Mouse (Mus musculus): Measurements from ENCODE around the gene Kalrn.

DNA sequence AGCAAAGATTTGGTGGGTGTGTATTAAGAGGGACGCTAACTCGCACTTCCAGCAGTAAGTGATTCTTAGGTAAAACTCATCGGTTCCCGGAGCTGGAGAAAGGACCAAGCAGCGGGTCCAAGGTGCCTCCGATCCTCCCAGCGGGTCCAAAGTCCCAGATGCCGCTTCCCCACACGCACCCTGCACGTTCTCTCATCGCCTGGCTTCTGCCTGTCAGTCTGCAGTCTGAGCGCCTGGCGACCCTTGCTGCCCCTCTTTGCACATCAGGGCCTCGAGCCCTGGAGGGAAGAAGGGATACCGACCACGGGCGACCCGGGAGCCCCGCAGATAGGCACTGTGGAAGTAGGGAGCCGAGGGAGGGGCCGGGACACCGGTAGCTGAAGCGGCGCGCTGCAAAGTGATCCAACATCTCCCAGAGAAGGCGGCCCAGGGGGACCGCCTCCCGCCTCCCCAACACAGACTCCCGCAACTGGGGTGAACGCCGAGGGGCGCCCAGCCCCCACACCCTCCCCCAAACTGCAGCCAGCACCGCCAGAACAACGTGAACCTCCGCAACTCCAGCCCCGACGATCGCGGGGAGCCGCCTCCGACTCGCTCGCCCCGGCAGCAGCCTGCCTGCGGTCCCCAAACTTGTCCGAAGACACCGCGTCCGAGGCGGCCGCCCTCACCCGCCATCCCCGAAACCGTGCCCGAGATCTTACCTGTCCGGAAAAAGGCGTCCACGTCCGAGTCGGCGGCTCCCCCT is 754 bp downstream of the Kalrn start:
- TF ChIP-seq TAL1 (IDR thresholded peaks at IDR 0.05; ENCODE audit: low read length) (no peak), GATA1 (IDR thresholded peaks at IDR 0.05; ENCODE audit: low read length) (no peak)
